Mouse (Mus musculus): Measurements from ENCODE around the gene Igf2bp2.

The Igf2bp2 gene

DNA sequence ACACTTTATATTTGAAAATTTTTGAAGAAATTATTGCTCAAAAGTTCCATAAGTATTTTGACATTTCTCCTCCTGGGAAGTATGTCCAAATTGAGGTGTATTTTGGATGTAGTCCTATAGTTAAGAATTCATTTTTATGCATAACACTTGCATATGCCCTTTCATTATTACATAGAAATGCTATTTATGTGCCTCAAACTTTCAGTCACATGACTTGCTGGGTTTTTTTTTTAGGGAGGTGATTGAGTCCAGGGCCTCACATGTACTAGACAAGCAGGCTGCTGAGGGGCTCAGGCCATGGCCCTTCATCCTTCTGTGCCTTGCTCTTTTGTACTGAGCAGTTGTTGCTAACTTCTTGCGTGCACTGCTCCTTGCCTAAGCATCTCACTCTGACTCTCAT, 123.1 kb downstream of the Igf2bp2 start:
- no peak for DNase-seq (ENCODE audit: low spot score)

- DNase-seq (ENCODE audit: low spot score), result no peak
Measured at GRCm38 (mm10) chr16:22038554-22038953, 124.5 kb downstream of the Igf2bp2 start.

DNA sequence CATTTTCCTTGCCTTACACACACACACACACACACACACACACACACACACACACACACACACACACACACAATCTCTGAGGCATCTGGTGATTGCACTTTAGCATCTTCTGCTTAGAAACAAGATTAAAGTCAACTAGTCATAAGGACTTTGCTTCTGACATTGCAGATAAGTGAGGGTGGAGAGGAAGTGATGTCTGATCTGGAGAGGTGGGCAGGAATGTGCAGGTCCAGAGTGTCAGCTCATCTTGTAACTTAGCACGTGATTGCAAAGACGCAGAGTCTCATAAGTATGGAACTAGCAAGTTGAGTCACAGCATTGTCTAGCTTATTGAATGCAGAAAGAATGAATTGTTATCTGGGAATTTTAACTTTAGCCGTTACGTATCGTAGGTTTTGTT, 135.6 kb downstream of the Igf2bp2 start:
- no peak for DNase-seq (ENCODE audit: low spot score)

GRCm38 (mm10) chr16:22022122-22022521, 141.0 kb downstream of the Igf2bp2 start:
- DNase-seq (ENCODE audit: low spot score), result no peak

DNA sequence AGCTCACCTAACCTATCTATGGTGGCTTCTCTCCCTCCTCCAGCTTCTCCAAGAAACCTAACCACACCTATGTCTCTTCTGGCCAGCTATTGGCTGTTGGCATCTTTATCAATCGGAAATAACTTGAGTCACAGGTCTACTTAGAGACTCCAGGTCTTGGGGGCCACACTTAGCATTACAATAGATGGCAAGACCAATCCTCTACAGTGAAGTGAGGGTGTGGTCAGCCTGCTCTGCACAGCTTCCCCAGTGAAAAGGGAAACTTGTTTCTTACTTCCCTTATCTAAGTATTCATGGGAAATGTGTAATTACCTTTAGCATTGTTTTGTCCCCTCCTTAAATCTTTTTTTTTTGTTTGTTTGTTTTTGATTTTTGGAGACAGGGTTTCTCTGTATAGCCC, 147.5 kb downstream of the Igf2bp2 start:
- DNase-seq (ENCODE audit: low spot score), result no peak

GRCm38 (mm10) chr16:22009596-22009995, 153.5 kb downstream of the Igf2bp2 start:
- DNase-seq (ENCODE audit: low spot score), result peak; percentile 29

DNA sequence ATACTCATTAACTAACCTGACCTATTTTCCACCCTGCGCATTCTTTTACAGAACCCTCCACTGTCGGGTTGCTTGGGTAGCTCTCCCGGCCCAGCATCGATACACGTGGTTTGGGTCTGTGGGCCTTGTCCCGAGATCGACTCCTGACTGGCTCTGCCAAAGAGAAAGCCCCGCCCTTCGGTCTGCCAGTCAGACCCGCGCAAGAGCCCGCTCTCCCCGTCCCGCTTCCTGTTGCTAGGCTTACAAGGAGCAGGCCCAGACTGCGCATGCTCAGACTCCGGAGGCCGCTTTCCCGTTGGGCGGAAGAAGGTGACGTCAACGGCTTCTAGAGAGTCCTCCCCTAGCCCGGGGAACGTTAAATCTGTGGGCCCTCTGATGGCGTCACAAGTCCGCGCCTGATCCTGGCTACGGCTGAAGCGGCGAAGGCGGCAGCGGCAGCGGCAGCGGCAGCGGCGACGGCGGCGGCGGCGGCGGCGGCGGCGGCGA, 154.0 kb downstream of the Igf2bp2 start, which contains the start of gene Senp2:
Gene Senp2 (plus strand): TSS at position 386 of the 486 bp plus-strand sequence.
- peak; percentile 99 for DNase-seq (ENCODE audit: low spot score)

All from MN1 (cell line).